Mouse (Mus musculus) thymus, adult 18-20 months (tissue): ENCODE measurements at regions not wholly inside any gene's neighbourhood (a gene's known extent, or its start where the extent isn't known, plus 50 kb on each side); places are given as distances from the start of the nearest gene placed in this dataset.
"Not testable (repeated sequence)": the region's sequence is repeated elsewhere in the genome, so short reads cannot be mapped to it uniquely, and the experiment has no call there.

ENCODE experiments used
- DNase-seq, 2 experiments: peaks; one replicate each; pipeline ENCODE4 v3.0.0; 2022; ENCODE audit warnings: mixed read lengths in 2 of 2

GRCm38 (mm10) chr10:66643160-66643559 lies 452.8 kb upstream of the Jmjd1c start:
- no peak for DNase-seq

- DNase-seq = no peak
These were observed 438.4 kb upstream of the Jmjd1c start for GRCm38 (mm10) chr10:66657520-66657919.

- DNase-seq = no peak
These were observed 412.8 kb upstream of the Jmjd1c start for GRCm38 (mm10) chr10:66683160-66683559.

- not testable (repeated sequence) for DNase-seq
These were observed 406.7 kb upstream of the Jmjd1c start for GRCm38 (mm10) chr10:66689196-66689595.

- DNase-seq = no peak
These were observed 401.2 kb upstream of the Jmjd1c start for GRCm38 (mm10) chr10:66694549-66695285.

- DNase-seq = not testable (repeated sequence)
These were observed 381.0 kb upstream of the Jmjd1c start for GRCm38 (mm10) chr10:66714926-66715325.

GRCm38 (mm10) chr10:66717909-66718308 lies 378.0 kb upstream of the Jmjd1c start:
- no peak for DNase-seq

- no peak for DNase-seq
These were observed 376.1 kb upstream of the Jmjd1c start for GRCm38 (mm10) chr10:66719796-66720195.

- DNase-seq = no peak
These were observed 362.3 kb upstream of the Jmjd1c start for GRCm38 (mm10) chr10:66733631-66734030.

GRCm38 (mm10) chr10:66734853-66735252 lies 361.1 kb upstream of the Jmjd1c start:
- no peak for DNase-seq

- no peak for DNase-seq
These were observed 356.9 kb upstream of the Jmjd1c start for GRCm38 (mm10) chr10:66739017-66739416.

GRCm38 (mm10) chr10:66741819-66742218 lies 354.1 kb upstream of the Jmjd1c start:
- DNase-seq = no peak

- no peak for DNase-seq
These were observed 352.7 kb upstream of the Jmjd1c start for GRCm38 (mm10) chr10:66743254-66743653.

- no peak for DNase-seq
These were observed 350.1 kb upstream of the Jmjd1c start for GRCm38 (mm10) chr10:66745871-66746270.

GRCm38 (mm10) chr10:66752237-66752810 lies 343.6 kb upstream of the Jmjd1c start:
- DNase-seq = no peak

- DNase-seq = no peak
These were observed 339.1 kb upstream of the Jmjd1c start for GRCm38 (mm10) chr10:66756866-66757265.

- DNase-seq = no peak
These were observed 325.5 kb upstream of the Jmjd1c start for GRCm38 (mm10) chr10:66770161-66771030.

GRCm38 (mm10) chr10:66780335-66781170 lies 315.4 kb upstream of the Jmjd1c start:
- DNase-seq = no peak

- DNase-seq = no peak
These were observed 314.8 kb upstream of the Jmjd1c start for GRCm38 (mm10) chr10:66781171-66781510.

GRCm38 (mm10) chr10:66782025-66782424 lies 313.9 kb upstream of the Jmjd1c start:
- DNase-seq = no peak

GRCm38 (mm10) chr10:66787812-66788211 lies 308.1 kb upstream of the Jmjd1c start:
- no peak for DNase-seq

GRCm38 (mm10) chr10:66796296-66796695 lies 299.6 kb upstream of the Jmjd1c start:
- no peak for DNase-seq

- no peak for DNase-seq
These were observed 293.2 kb upstream of the Jmjd1c start for GRCm38 (mm10) chr10:66802691-66803090.
